27 mouse cellular contexts compared by ENCODE assay signal in the genomic region with DNA sequence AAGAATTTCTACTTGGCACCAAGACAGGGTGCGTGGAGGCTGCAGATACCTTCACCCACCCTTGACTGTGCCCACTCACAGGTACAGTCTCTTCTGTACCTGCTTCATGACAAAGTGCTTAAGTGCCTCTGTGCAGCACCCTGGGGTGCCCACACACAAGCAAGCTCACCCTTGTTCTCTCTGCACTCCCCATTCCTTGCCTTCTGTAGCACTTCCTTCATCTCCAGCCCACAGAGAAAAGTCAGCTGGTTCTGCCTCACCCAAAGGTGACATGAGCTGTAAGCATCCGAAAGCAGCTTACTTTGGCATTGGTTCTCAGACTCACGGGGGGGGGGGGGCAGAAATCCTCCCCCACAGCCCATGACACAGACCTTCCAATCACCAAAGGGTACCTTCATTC.
"Had no signal": no experiment of that assay in that cellular context is flagged by ENCODE, and none has a peak within 500 bp of the region (broad histone marks: within the 10 kb centered on the region; RNA-seq: fewer than 3 reads in every experiment).

No protein-coding gene starts in this region.

- H3K27ac ChIP-seq: gastrocnemius, adult 2 months; heart, adult 2 months; heart, embryonic 13.5 days; heart, embryonic 15.5 days; hindbrain, embryonic 13.5 days; hindbrain, embryonic 15.5 days; hindbrain, postnatal 0 days; kidney, embryonic 15.5 days; kidney, postnatal 0 days; limb, embryonic 13.5 days; limb, embryonic 15.5 days; liver, embryonic 12.5 days; liver, embryonic 14.5 days had no signal

- H3K9ac ChIP-seq: heart, embryonic 13.5 days; heart, embryonic 15.5 days; hindbrain, embryonic 13.5 days; hindbrain, embryonic 15.5 days; kidney, embryonic 15.5 days; limb, embryonic 13.5 days; limb, embryonic 15.5 days; liver, embryonic 12.5 days; liver, embryonic 14.5 days had no signal

- H3K9me3 ChIP-seq: heart, embryonic 13.5 days; heart, embryonic 15.5 days; hindbrain, embryonic 13.5 days; hindbrain, embryonic 15.5 days; kidney, embryonic 15.5 days; limb, embryonic 13.5 days; limb, embryonic 15.5 days; liver, embryonic 12.5 days had no signal

- H3K4me3 ChIP-seq: gastrocnemius, adult 2 months; heart, adult 2 months; heart, embryonic 13.5 days; heart, embryonic 15.5 days; hindbrain, embryonic 13.5 days; hindbrain, embryonic 15.5 days; kidney, embryonic 15.5 days; left cerebral cortex, adult 2 months; limb, embryonic 13.5 days; limb, embryonic 15.5 days; liver, embryonic 12.5 days had no signal

- ATAC-seq: hindbrain, postnatal 0 days; intestine, embryonic 16.5 days; liver, embryonic 12.5 days had no signal

- H3K4me1 ChIP-seq: heart, embryonic 15.5 days; hindbrain, embryonic 13.5 days; hindbrain, embryonic 15.5 days; limb, embryonic 13.5 days; limb, embryonic 15.5 days had no signal

- DNase-seq: gastrocnemius, adult 2 months; gastrocnemius, postnatal 10 days; gastrocnemius, postnatal 36 days; heart, adult 11 months; heart, adult 2 months; heart, postnatal 36 days; kidney, adult 11 months; kidney, adult 2 months; kidney, adult 9 months; kidney, postnatal 14 days; kidney, postnatal 36 days; layer of hippocampus, adult 9-11 months; layer of hippocampus, postnatal 36 days had no signal

- H3K36me3 ChIP-seq: heart, embryonic 15.5 days; kidney, embryonic 15.5 days; limb, embryonic 13.5 days; limb, embryonic 15.5 days had no signal

- H3K4me2 ChIP-seq: heart, embryonic 11.5 days; heart, embryonic 13.5 days; heart, embryonic 15.5 days; hindbrain, embryonic 13.5 days; hindbrain, embryonic 15.5 days; kidney, embryonic 15.5 days; limb, embryonic 13.5 days; limb, embryonic 15.5 days; liver, embryonic 12.5 days had no signal

- H3K27me3 ChIP-seq: heart, embryonic 13.5 days; heart, embryonic 15.5 days; hindbrain, embryonic 13.5 days; hindbrain, embryonic 15.5 days; kidney, embryonic 15.5 days; limb, embryonic 13.5 days; limb, embryonic 15.5 days; liver, embryonic 12.5 days had no signal
